Mouse (Mus musculus) myocyte (in vitro differentiated cells): ENCODE measurements around the gene Cpn2.

Experiments
- CEBPB ChIP-seq: IDR thresholded peaks from 2 replicates; pipeline ENCODE4 v1.6.1; 2011; ENCODE audit warnings: mild to moderate bottlenecking, moderate library complexity; ENCODE audit not compliant: poor library complexity, insufficient read depth, severe bottlenecking
- E2F4 ChIP-seq: IDR thresholded peaks from one replicate; pipeline ENCODE4 v1.6.1; 2011; ENCODE audit warnings: mild to moderate bottlenecking, control low read depth, moderate library complexity; ENCODE audit not compliant: insufficient read depth
- MAX ChIP-seq: IDR thresholded peaks from one replicate; pipeline ENCODE4 v1.6.1; 2011; ENCODE audit warnings: low read depth, mild to moderate bottlenecking, control low read depth
- MYOG ChIP-seq, 3 experiments: IDR thresholded peaks; one replicate each; pipeline ENCODE4 v1.6.1; 2011; ENCODE audit warnings: control low read depth in 2 of 3, low read depth in 2 of 3, mild to moderate bottlenecking in 2 of 3; ENCODE audit not compliant: insufficient read length in 2 of 3, control insufficient read depth in 1 of 3, insufficient read depth in 1 of 3
- POLR2A ChIP-seq: IDR thresholded peaks from one replicate; pipeline ENCODE4 v1.6.1; 2011; ENCODE audit warnings: low read depth, mild to moderate bottlenecking, control low read depth, moderate library complexity; ENCODE audit not compliant: insufficient read length
- POLR2AphosphoS2 ChIP-seq: IDR thresholded peaks from one replicate; pipeline ENCODE4 v1.6.1; 2011; ENCODE audit warnings: low read depth, control low read depth; ENCODE audit not compliant: insufficient read length
- SRF ChIP-seq: IDR thresholded peaks from one replicate; pipeline ENCODE4 v1.6.1; 2011; ENCODE audit warnings: low read depth; ENCODE audit not compliant: control insufficient read depth, insufficient read length
- TCF12 ChIP-seq: IDR thresholded peaks from one replicate; pipeline ENCODE4 v1.6.1; 2011; ENCODE audit warnings: mild to moderate bottlenecking, control low read depth; ENCODE audit not compliant: poor library complexity, insufficient read depth, severe bottlenecking
- USF1 ChIP-seq: IDR thresholded peaks from one replicate; pipeline ENCODE4 v1.6.1; 2011; ENCODE audit warnings: low read depth, mild to moderate bottlenecking, control low read depth, moderate library complexity

DNA sequence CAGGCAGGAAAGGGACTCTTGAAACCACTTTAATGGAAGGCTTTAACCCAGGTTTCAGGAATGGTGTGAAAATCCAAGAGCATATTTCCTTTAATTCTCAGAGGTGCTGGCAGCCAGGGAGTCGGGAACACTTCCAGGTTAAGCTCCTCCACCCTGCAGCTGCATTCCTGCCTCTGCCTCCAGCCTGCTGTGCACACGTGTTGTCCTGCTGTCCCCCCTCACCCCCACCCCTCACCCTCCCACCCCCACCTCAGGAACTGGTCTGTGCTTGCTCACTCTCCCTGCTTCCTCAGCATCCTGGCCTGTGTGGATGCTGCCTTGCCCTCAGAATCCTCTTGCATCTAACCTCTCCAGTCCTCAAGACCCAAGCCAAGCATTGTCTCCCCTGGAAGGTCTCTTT is 25.7 kb downstream of the Cpn2 start:
- TF ChIP-seq POLR2A (no peak), TCF12 (no peak), E2F4 (no peak), MYOG (IDR thresholded peaks at IDR 0.05; ENCODE audit: control insufficient read depth in 1 of 3, insufficient read depth in 1 of 3, insufficient read length in 2 of 3, low read depth in 2 of 3) (no peak), POLR2AphosphoS2 (no peak), SRF (no peak), CEBPB (no peak), MAX (no peak), USF1 (no peak)
